Mouse (Mus musculus) stomach, embryonic 16.5 days (tissue): ENCODE measurements at regions not wholly inside any gene's neighbourhood (a gene's known extent, or its start where the extent isn't known, plus 50 kb on each side); places are given as distances from the start of the nearest gene placed in this dataset.

Experiments used
- ATAC-seq: fragments of 200-750 bp; cut with Nextera tagmentation; 2 replicates; pipeline ENCODE4 v1.8.0; 2017; ENCODE audit warnings: moderate number of reproducible peaks, moderate TSS enrichment; ENCODE audit not compliant: insufficient read depth, low FRiP score
- H3K27ac ChIP-seq: fragments of 300-500 bp; sonication (generic); 2 replicates; pipeline ENCODE4 v1.5.1; 2014; ENCODE audit warnings: low read length
- H3K27me3 ChIP-seq: fragments of 300-500 bp; sonication (generic); 2 replicates; pipeline ENCODE4 v1.6.1; 2014; ENCODE audit warnings: low read length, control low read depth, mixed read lengths; ENCODE audit not compliant: control insufficient read depth, insufficient read depth
- H3K36me3 ChIP-seq: fragments of 300-500 bp; sonication (generic); 2 replicates; pipeline ENCODE4 v1.6.1; 2014; ENCODE audit warnings: low read length; ENCODE audit not compliant: control insufficient read depth, insufficient read depth
- H3K4me1 ChIP-seq: fragments of 300-500 bp; sonication (generic); 2 replicates; pipeline ENCODE4 v1.6.1; 2014; ENCODE audit warnings: low read length, control low read depth, mixed read lengths; ENCODE audit not compliant: control insufficient read depth, insufficient read depth
- H3K4me2 ChIP-seq: fragments of 300-500 bp; sonication (generic); 2 replicates; pipeline ENCODE4 v1.6.1; 2014; ENCODE audit warnings: low read depth, low read length, mixed read lengths
- H3K4me3 ChIP-seq: fragments of 300-500 bp; sonication (generic); replicated peaks from 2 replicates; pipeline ENCODE4 v1.5.1; 2014; ENCODE audit warnings: mild to moderate bottlenecking, low read length
- H3K9ac ChIP-seq: fragments of 300-500 bp; sonication (generic); 2 replicates; pipeline ENCODE4 v1.6.1; 2014; ENCODE audit warnings: low read length
- H3K9me3 ChIP-seq: fragments of 300-500 bp; sonication (generic); replicated peaks from 2 replicates; pipeline ENCODE4 v1.6.1; 2016; ENCODE audit warnings: low read length, control low read depth; ENCODE audit not compliant: control insufficient read depth
- WGBS: fragments of 180-500 bp; shearing (Covaris S2); extraction: QIAGEN DNeasy Blood & Tissue Kit; methylation state at CpG from one replicate; pipeline ENCODE4 v1.1.7; 2014; 5-methylcytosine and 5-hydroxymethylcytosine counted together

DNA sequence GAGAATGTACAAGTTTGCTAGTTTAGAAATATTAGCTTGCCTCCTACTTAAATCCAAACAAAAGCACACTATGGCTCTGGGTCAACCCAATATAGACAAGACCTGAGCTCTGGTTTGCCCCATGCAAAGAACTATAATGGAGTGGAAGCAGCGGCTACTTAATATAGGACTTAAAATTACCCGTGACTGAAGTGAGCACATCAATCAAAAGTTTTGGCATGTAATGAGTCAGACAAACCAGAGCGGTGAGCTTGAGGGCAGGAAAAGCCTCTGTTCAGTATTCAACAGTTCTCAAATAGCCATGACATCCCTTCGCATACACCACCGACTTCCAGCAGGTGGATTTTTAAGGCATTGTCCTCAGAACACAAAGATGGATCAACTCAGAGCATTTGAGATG, 842.4 kb upstream of the Epha7 start:
- H3K4me1 ChIP-seq = no peaks in the 10 kb centered on the region
- WGBS = 49% methylated on average over 5 of the region's 5 CpGs
- no peaks in the 10 kb centered on the region for H3K36me3 ChIP-seq
- H3K4me3 ChIP-seq = no peak overlapping the region
- H3K27me3 ChIP-seq = no peaks in the 10 kb centered on the region
- no peak overlapping the region for H3K9ac ChIP-seq
- H3K27ac ChIP-seq = no peak overlapping the region
- H3K4me2 ChIP-seq = no peak overlapping the region
- no peaks in the 10 kb centered on the region for H3K9me3 ChIP-seq
- no peak for ATAC-seq

DNA sequence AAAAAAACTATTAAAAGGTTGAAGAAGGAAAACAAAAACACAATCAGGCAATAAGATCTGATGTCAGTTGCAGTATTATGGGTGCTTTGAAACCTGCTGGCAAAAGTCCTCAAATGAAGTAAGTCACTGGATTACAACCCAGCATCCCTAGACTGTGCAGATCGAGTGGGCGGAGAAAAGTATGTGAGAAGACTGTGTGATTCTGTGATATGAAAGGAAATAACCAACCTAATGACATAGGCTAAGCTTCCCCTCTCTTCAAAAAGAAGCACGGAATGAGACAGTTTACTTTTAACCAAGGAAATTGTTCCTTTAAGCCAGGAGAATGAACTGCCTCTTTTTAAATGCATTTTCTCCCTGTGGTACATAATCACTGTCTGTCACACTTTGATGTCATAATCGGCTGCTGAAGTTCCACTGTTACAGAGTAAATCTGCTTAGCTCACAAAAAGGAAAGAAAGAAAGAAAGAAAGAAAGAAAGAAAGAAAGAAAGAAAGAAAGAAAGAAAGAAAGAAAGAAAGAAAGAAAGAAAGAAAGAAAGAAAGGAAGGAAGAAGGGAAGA, 833.6 kb upstream of the Epha7 start:
- WGBS = 70% methylated on average over 4 of the region's 4 CpGs
- H3K4me2 ChIP-seq = no peak overlapping the region
- H3K4me3 ChIP-seq = no peak overlapping the region
- H3K27ac ChIP-seq = no peak overlapping the region
- no peaks in the 10 kb centered on the region for H3K27me3 ChIP-seq
- H3K9ac ChIP-seq = no peak overlapping the region
- H3K4me1 ChIP-seq = no peaks in the 10 kb centered on the region
- no peak for ATAC-seq
- H3K36me3 ChIP-seq = no peaks in the 10 kb centered on the region
- no peaks in the 10 kb centered on the region for H3K9me3 ChIP-seq

DNA sequence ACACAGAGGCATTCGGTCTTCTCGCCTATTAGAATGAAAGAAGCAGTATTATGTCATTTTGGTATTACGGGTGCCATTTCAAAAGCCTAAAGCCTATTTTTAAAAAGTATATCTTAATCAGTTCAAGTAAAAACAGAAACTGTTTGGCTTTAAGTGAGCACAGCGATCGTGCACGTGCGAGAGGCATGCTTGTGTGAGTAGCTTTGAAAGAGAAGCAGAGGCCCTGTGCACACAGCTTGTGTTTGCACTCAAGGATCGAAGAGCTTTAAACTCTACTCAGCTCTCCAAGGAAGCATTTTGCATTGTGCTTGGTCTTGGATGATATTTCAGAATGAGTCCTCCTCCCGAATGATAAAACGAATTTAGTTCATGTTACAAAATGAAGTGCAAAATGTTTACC, 833.1 kb upstream of the Epha7 start:
- WGBS = 71% methylated on average over 10 of the region's 10 CpGs
- no peaks in the 10 kb centered on the region for H3K9me3 ChIP-seq
- no peak overlapping the region for H3K4me3 ChIP-seq
- no peaks in the 10 kb centered on the region for H3K27me3 ChIP-seq
- no peak for ATAC-seq
- H3K9ac ChIP-seq = no peak overlapping the region
- H3K4me1 ChIP-seq = no peaks in the 10 kb centered on the region
- H3K36me3 ChIP-seq = no peaks in the 10 kb centered on the region
- H3K4me2 ChIP-seq = no peak overlapping the region
- no peak overlapping the region for H3K27ac ChIP-seq

DNA sequence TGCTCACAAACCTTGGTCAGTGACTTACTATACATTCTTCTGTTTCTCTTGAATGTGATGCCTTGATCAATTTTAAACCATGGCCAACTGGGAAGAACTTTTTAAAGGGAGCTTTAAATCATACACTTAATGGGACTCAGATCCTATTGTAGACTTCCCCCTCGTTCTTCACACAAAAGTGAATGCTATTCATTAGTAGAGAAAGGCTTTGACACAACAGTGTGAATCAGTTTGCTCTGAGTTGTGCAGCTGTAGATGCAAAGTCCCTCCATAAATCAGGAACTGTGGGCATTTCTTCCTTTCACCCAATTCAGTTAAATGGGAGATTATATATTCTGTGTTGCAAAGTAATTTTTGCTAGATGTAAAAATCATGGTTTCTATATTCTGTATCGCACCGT, 831.6 kb upstream of the Epha7 start:
- H3K4me3 ChIP-seq = no peak overlapping the region
- no peaks in the 10 kb centered on the region for H3K4me1 ChIP-seq
- no peaks in the 10 kb centered on the region for H3K36me3 ChIP-seq
- ATAC-seq = no peak
- H3K4me2 ChIP-seq = no peak overlapping the region
- H3K27ac ChIP-seq = no peak overlapping the region
- no peaks in the 10 kb centered on the region for H3K9me3 ChIP-seq
- H3K27me3 ChIP-seq = no peaks in the 10 kb centered on the region
- H3K9ac ChIP-seq = no peak overlapping the region
- WGBS = 75% methylated on average over 3 of the region's 3 CpGs

DNA sequence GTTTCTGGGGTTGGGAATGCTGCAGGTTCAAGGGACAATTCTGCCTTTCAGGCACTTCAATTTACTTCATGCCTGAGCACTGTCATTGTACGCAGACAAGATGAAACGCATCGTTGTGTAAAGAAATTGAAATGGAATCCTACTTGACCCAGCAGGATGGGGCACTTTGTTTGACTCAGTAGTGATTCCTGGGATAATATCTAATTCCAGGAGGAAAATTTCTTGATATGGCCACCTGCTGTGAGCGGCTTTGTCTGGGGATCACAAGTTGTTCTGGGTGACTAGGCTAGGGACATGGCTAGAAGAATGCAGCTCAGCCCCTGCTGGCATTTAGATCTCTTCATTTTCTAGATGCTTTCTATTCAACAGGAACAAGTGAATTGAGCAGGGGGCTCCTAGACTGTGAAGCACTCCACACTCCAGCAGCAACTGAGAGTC, 824.9 kb upstream of the Epha7 start:
- Histone ChIP-seq H3K4me2 (no peak overlapping the region), H3K4me1 (no peaks in the 10 kb centered on the region), H3K4me3 (no peak overlapping the region), H3K27me3 (no peaks in the 10 kb centered on the region), H3K9ac (no peak overlapping the region), H3K36me3 (no peaks in the 10 kb centered on the region), H3K9me3 (no peaks in the 10 kb centered on the region), H3K27ac (no peak overlapping the region)
- WGBS = 53% methylated on average over 4 of the region's 4 CpGs
- no peak for ATAC-seq

DNA sequence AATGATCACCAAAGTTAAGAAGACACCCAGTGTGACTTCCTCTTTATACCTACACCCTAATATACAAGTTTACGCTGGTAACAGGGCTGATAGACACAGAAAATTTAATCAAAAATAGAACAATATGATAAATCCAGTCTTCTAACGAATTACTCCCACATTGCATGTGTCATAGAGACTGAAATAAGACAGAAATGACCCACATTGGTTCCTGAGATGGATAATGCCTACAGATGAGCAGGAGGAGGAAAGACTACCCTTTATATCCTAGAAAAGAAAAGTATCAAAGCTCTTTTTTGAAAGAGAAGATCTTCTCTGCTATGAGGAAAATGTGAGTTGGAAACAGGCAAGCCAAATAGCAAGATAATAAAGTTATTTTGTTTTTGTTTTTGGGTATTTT, 818.5 kb upstream of the Epha7 start:
- WGBS = 68% methylated on average over 2 of the region's 2 CpGs
- no peak for ATAC-seq

DNA sequence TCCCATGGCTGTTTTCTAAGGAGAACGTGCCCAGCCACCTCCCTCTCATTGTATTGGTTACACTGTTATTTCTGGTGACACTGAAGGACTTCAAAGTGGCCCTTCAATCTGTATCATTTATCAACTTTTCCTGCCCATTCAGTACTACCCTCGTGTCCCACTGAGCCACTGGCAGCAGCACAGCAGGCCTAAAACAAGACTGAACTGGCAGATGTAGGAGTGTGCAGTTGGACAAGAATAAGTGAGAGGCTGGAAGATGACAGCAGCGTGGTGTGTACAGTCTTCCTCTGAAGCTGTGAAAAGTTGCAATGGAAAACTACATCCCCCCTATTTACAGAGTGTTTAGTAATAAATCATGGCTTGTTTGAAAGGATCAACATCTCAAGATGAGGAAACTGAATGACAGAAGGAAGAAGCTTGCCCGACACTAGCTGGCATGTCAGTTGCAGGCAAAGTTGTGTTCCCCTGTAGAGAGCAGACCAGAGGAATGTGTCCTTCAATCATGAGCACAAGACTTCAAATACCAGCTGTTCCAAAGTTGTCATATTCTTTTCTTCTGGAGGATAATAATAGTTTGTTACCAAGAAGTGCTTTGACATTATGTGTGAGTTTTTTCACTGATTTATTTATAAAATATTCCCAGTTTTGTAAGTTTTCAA, 811.0 kb upstream of the Epha7 start:
- ATAC-seq = no peak
- no peak overlapping the region for H3K4me2 ChIP-seq
- no peaks in the 10 kb centered on the region for H3K27me3 ChIP-seq
- H3K9me3 ChIP-seq = no peaks in the 10 kb centered on the region
- H3K4me3 ChIP-seq = no peak overlapping the region
- 42% methylated on average over 4 of the region's 4 CpGs for WGBS
- H3K27ac ChIP-seq = no peak overlapping the region
- H3K36me3 ChIP-seq = no peaks in the 10 kb centered on the region
- H3K9ac ChIP-seq = no peak overlapping the region
- H3K4me1 ChIP-seq = no peaks in the 10 kb centered on the region

More for the DNA sequence above, 818.5 kb upstream of the Epha7 start:
- Histone ChIP-seq H3K27me3 (no peaks in the 10 kb centered on the region), H3K9ac (no peak overlapping the region), H3K9me3 (no peaks in the 10 kb centered on the region), H3K36me3 (no peaks in the 10 kb centered on the region), H3K4me3 (no peak overlapping the region), H3K4me2 (no peak overlapping the region), H3K27ac (no peak overlapping the region), H3K4me1 (no peaks in the 10 kb centered on the region)
